Mouse (Mus musculus) limb, embryonic 10.5 days (tissue): Measurements from ENCODE around the gene Cdkn2a. TPM values are rescaled to one million over a fixed set of nuclear protein-coding genes. Genes with fewer than 3 reads are reported as not detected.

ENCODE experiments used
- DNase-seq: peaks from one replicate; pipeline ENCODE4 v3.0.0-alpha.2; 2017; ENCODE audit warnings: low spot score
- H3K27ac ChIP-seq: fragments of 300-500 bp; sonication (generic); 2 replicates; pipeline ENCODE4 v1.5.1; 2016; ENCODE audit warnings: mild to moderate bottlenecking
- H3K27me3 ChIP-seq: fragments of 300-500 bp; sonication (generic); 2 replicates; pipeline ENCODE4 v1.6.1; 2016; ENCODE audit warnings: low read depth, mild to moderate bottlenecking; ENCODE audit not compliant: poor library complexity, severe bottlenecking
- H3K36me3 ChIP-seq: fragments of 300-500 bp; sonication (generic); 2 replicates; pipeline ENCODE4 v1.6.1; 2016; ENCODE audit warnings: mild to moderate bottlenecking, moderate library complexity
- H3K4me1 ChIP-seq: fragments of 300-500 bp; sonication (generic); 2 replicates; pipeline ENCODE4 v1.6.1; 2016
- H3K4me3 ChIP-seq: fragments of 300-500 bp; sonication (generic); 2 replicates; pipeline ENCODE4 v1.5.1; 2016; ENCODE audit warnings: mild to moderate bottlenecking, moderate library complexity
- H3K9me3 ChIP-seq: fragments of 300-500 bp; sonication (generic); replicated peaks from 2 replicates; pipeline ENCODE4 v1.6.1; 2016; ENCODE audit warnings: mild to moderate bottlenecking
- WGBS: fragments of 180-500 bp; shearing (Covaris S2); methylation state at CpG from one replicate; pipeline ENCODE4 v1.1.7; 2016; 5-methylcytosine and 5-hydroxymethylcytosine counted together
- polyA plus RNA-seq: library from polyadenylated mRNA; unstranded; fragments of >200 nt; fragmentation: Nextera tagmentation; extraction: Ambion mirVana; gene quantifications from 2 replicates; pipeline ENCODE4 v1.2.1, GENCODE M21; 2016

The Cdkn2a gene
- polyA plus RNA-seq, 1 experiment from 2014 or later: not detected

DNA sequence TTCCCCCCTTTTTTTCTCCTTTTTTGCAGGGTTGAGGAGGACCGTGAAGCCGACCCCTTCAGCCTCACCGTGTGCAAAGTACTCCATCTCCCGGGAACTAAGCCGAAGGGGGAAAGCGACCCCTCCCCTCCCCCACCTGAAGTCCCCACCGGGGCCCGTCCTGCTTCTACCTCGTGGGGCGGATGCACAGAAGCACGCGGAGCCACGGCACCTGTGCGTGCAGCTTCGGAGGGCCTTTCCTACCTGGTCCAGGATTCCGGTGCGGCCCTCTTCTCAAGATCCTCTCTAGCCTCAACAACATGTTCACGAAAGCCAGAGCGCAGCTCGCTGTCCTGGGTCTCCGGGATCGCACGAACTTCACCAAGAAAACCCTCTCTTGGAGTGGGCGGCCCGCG lies 365 bp downstream of the Cdkn2a start:
- no peaks in the 10 kb centered on the region for H3K36me3 ChIP-seq
- no peak overlapping the region for H3K27ac ChIP-seq
- peak overlapping the region; percentile 66 for H3K4me3 ChIP-seq
- no peaks in the 10 kb centered on the region for H3K9me3 ChIP-seq
- peaks cover 18% of the 10 kb centered on the region for H3K4me1 ChIP-seq
- H3K27me3 ChIP-seq: peaks cover 98% of the 10 kb centered on the region
- 1% methylated on average over 24 of the region's 26 CpGs for WGBS
- no peak for DNase-seq

DNA sequence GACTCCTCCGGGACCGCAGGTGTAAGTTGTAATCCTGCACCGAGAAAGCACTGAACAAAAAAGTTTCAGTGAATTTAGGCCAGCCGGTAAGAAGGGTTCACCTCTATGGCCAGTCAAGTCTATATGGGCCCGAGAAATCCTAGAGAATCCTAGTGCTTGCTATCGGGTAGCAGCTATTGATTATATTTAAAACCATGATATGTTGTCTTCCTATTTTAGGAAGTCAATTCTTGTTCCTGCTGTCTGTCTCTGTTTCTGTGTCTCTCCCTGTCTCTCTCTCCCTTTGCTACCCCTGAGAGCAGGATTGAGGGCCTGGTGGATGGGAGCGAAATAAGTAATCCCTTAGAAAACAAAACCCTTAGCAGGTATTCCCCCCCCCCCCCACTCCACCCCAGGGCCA lies 937 bp downstream of the Cdkn2a start:
- no peak for DNase-seq
- whole genome bisulfite sequencing: 3% methylated on average over 7 of the region's 7 CpGs

DNA sequence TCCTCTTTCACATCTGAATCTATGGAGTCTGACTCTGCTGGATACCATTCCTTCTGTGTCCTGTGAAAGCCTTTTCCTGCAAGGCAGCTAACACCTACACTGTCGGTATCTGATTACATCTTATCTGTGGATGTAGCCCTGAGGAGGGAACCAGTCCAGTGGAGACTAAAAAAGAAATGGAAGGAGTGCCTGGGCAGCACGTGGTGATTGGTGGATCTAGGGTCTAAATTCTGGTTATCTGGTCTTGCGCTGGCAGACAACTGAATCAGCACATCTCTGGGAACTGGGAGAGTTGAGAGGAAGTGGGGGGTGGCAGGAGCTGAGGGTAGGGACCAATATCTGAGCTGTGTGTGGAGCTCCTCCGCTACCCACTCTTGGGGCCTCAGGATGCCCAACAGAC lies 5.4 kb downstream of the Cdkn2a start:
- H3K4me1 ChIP-seq: peaks cover under 1% of the 10 kb centered on the region
- no peak for DNase-seq
- H3K27ac ChIP-seq: no peak overlapping the region
- no peaks in the 10 kb centered on the region for H3K9me3 ChIP-seq
- WGBS: 1% methylated on average over 4 of the region's 4 CpGs
- H3K36me3 ChIP-seq: no peaks in the 10 kb centered on the region
- H3K4me3 ChIP-seq: no peak overlapping the region
- peaks cover 98% of the 10 kb centered on the region for H3K27me3 ChIP-seq

More for the DNA sequence above, 937 bp downstream of the Cdkn2a start:
- H3K4me1 ChIP-seq: peaks cover 18% of the 10 kb centered on the region
- H3K27ac ChIP-seq: no peak overlapping the region
- no peak overlapping the region for H3K4me3 ChIP-seq
- no peaks in the 10 kb centered on the region for H3K36me3 ChIP-seq
- H3K27me3 ChIP-seq: peaks cover 100% of the 10 kb centered on the region
- H3K9me3 ChIP-seq: no peaks in the 10 kb centered on the region

DNA sequence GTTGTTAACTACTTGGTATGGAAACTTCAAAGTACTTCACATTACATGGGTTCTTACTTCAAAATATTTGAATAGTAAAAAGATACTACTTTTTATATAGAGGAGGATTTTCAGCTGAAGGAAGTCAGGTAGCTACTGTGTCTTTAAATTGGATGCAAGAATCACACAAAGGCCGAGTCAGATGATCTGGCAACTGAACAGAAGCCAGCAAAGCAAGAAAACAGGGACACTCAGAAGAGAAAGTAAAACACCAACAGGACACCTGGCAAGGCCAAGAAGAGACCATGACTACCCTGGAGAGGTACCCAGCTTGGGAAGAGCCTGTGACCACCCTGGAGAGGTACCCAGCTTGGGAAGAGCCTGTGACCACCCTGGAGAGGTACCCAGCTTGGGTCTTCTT lies 7.9 kb downstream of the Cdkn2a start:
- peaks cover 98% of the 10 kb centered on the region for H3K27me3 ChIP-seq
- H3K4me3 ChIP-seq: no peak overlapping the region
- H3K36me3 ChIP-seq: no peaks in the 10 kb centered on the region
- no peaks in the 10 kb centered on the region for H3K9me3 ChIP-seq
- H3K27ac ChIP-seq: no peak overlapping the region
- WGBS: 5% methylated on average over 1 of the region's 1 CpGs
- peaks cover 9% of the 10 kb centered on the region for H3K4me1 ChIP-seq
- DNase-seq: no peak

DNA sequence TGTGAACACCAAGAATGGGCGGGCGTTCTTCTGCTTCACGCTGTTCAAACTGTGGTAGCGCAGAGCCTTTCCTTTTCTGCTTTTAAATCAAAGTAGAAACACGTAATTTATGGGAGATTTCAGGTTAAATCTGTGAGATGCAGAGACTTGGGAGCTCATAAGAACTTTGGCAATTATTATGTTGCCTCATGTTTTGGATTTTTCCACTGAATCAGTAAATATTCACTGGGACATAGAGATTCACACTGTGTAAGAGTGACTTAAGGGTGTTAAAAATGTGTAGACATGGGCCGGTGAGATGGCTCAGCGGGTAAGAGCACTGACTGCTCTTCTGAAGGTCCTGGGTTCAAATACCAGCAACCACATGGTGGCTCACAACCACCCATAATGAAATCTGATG lies 8.8 kb downstream of the Cdkn2a start:
- Histone ChIP-seq H3K9me3 (no peaks in the 10 kb centered on the region), H3K4me3 (no peak overlapping the region), H3K27me3 (peaks cover 98% of the 10 kb centered on the region), H3K27ac (no peak overlapping the region), H3K36me3 (no peaks in the 10 kb centered on the region), H3K4me1 (peaks cover 9% of the 10 kb centered on the region)
- 31% methylated on average over 7 of the region's 7 CpGs for WGBS
- DNase-seq: no peak

DNA sequence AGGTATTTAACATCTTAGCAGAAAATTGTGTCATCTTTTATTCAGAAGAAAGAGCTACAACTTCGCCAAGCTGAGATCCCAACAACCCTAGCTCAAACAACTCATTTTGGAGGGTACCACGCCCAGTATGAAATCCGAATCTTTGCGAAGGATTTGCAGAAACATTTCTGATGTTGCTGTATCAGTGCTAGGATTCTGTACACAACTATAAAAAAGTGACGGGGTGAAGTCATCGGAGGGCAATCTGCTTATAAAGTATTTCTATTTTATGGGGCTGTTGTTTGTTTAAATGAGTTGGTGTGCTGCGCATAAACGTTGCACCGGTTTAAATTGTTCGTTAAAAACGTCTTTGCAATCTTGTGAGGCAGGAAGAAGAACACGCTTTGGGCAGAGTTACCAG lies 11.8 kb downstream of the Cdkn2a start:
- no peaks in the 10 kb centered on the region for H3K36me3 ChIP-seq

DNA sequence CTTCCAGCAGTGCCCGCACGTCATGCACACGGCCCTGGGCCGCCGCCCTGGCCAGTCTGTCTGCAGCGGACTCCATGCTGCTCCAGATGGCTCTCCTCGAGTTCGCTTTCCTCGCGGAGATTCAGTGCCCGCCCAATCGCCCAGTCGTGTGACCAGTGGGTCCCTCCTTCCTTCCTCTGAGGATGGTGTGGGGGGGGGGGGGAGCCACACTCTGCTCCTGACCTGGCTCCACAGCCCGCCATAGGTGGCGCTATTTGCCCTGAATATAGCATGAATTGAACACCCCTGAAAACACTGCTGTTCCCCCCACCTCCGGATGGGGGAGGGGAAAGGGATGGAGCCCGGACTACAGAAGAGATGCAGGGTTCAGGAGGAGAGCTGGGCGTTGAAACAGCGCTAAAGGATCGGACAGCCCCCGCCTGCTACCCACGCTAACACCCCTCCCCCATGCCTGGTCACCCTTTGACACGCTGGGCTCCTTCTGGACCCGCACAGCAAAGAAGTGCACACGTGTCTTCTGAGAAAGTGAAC lies 12.4 kb downstream of the Cdkn2a start:
- WGBS: under 1% methylated on average over 25 of the region's 25 CpGs
- peaks cover 98% of the 10 kb centered on the region for H3K27me3 ChIP-seq
- H3K4me1 ChIP-seq: peaks cover 9% of the 10 kb centered on the region
- H3K27ac ChIP-seq: no peak overlapping the region
- H3K9me3 ChIP-seq: no peaks in the 10 kb centered on the region
- no peaks in the 10 kb centered on the region for H3K36me3 ChIP-seq
- peak overlapping the region; percentile 30 for H3K4me3 ChIP-seq
- peak; percentile 73 for DNase-seq

More for the DNA sequence above, 11.8 kb downstream of the Cdkn2a start:
- Histone ChIP-seq H3K27ac (no peak overlapping the region), H3K27me3 (peaks cover 98% of the 10 kb centered on the region), H3K9me3 (no peaks in the 10 kb centered on the region), H3K4me3 (no peak overlapping the region), H3K4me1 (peaks cover 9% of the 10 kb centered on the region)
- WGBS: 2% methylated on average over 12 of the region's 12 CpGs
- DNase-seq: peak; percentile 30

DNA sequence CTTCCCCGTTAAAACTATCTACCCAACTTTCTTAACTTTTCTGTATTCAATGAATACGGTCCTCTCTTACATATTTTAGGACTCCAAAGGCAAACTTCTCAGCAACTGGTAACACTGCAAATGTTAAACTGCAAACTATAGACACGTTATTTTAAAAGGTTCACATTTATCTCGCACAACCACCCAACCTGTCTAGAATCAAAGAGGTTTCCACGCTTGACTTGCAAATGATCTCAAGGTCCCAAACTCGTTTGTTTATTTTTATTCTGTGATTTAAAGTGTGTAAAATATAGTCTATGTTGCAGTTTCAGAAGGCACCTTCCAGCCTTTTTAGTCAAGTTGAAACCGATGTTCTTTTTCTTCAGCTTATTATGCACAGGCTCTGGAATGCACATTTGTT lies 13.2 kb downstream of the Cdkn2a start:
- Histone ChIP-seq H3K4me1 (peaks cover 9% of the 10 kb centered on the region), H3K27me3 (peaks cover 98% of the 10 kb centered on the region), H3K27ac (no peak overlapping the region), H3K4me3 (no peak overlapping the region), H3K9me3 (no peaks in the 10 kb centered on the region), H3K36me3 (no peaks in the 10 kb centered on the region)
- WGBS: 1% methylated on average over 7 of the region's 7 CpGs
- no peak for DNase-seq

DNA sequence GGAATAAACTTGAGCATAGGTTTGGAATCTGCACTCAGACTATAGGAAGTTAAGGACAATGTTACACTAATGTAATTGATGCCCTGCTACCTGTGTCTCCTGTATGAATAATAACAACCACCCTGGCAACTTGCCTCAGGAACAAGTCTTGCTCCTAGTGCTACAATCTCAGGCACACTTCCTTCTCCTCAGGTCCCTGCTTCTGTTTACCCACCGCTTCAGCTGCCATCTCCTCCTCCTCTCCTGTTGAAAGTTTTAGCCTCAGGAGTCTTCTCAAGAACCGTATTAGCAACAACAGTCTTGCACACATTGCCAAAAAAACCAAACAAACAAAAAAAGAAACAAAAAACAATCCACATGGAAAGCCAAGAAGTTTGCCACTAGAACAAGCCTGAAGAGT lies 14.8 kb downstream of the Cdkn2a start:
- no peaks in the 10 kb centered on the region for H3K36me3 ChIP-seq
- peaks cover 100% of the 10 kb centered on the region for H3K27me3 ChIP-seq
- no peak for DNase-seq
- no peak overlapping the region for H3K27ac ChIP-seq
- H3K4me1 ChIP-seq: peaks cover 9% of the 10 kb centered on the region
- no peak overlapping the region for H3K4me3 ChIP-seq
- H3K9me3 ChIP-seq: no peaks in the 10 kb centered on the region
- 0% methylated on average over 2 of the region's 2 CpGs for WGBS

DNA sequence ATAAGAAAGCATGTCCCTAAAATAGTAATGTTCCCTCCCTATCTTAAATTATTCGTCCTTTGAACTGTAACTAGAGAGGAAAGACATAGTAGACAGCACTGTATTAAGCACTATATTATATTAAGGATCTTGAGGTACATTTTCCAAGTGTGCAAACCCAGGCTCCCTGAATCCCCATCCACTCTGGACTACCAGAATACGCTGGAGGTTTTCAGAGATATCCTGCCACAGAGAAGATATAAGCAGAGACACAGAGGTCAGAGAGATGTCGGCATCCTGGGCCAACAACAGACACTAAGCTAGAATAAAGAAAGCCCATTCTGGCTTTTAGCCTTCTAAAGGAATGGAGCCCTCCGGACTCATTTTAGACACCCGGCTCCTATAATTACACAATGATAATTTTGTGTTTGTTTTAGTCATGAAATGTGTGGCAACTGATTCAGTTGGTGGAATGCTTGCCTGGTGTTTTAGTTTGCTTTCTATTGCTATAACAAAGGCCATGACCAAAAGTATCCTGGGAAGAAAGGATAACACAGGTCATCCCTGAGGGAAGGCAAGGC lies 17.0 kb downstream of the Cdkn2a start:
- H3K4me3 ChIP-seq: no peak overlapping the region
- H3K36me3 ChIP-seq: no peaks in the 10 kb centered on the region
- no peaks in the 10 kb centered on the region for H3K9me3 ChIP-seq
- H3K27ac ChIP-seq: no peak overlapping the region
- DNase-seq: no peak
- peaks cover 100% of the 10 kb centered on the region for H3K27me3 ChIP-seq
- peaks cover 8% of the 10 kb centered on the region for H3K4me1 ChIP-seq
- 6% methylated on average over 5 of the region's 5 CpGs for WGBS

DNA sequence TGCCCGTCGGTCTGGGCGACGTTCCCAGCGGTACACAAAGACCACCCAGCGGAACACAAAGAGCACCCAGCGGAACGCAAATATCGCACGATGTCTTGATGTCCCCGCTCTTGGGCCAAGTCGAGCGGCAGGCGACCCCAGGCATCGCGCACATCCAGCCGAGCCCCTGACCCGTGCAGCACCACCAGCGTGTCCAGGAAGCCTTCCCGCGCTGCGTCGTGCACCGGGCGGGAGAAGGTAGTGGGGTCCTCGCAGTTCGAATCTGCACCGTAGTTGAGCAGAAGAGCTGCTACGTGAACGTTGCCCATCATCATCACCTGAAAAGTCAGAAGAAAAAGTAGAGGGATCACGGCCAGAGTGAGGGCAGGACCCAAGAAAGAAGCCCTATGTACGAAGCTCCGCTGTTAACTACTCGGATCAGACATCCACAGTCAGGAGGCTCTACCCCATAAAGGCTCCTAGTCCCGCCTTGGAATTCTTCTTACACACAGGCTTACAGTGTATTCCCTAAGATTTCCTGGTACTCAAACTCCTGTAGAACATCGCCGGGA lies 17.7 kb downstream of the Cdkn2a start:
- Histone ChIP-seq H3K36me3 (no peaks in the 10 kb centered on the region), H3K4me3 (no peak overlapping the region), H3K4me1 (peaks cover under 1% of the 10 kb centered on the region; the same call in 1 of the 2 replicates), H3K27ac (no peak overlapping the region), H3K27me3 (peaks cover 100% of the 10 kb centered on the region), H3K9me3 (no peaks in the 10 kb centered on the region)
- DNase-seq: no peak
- under 1% methylated on average over 37 of the region's 37 CpGs for WGBS

DNA sequence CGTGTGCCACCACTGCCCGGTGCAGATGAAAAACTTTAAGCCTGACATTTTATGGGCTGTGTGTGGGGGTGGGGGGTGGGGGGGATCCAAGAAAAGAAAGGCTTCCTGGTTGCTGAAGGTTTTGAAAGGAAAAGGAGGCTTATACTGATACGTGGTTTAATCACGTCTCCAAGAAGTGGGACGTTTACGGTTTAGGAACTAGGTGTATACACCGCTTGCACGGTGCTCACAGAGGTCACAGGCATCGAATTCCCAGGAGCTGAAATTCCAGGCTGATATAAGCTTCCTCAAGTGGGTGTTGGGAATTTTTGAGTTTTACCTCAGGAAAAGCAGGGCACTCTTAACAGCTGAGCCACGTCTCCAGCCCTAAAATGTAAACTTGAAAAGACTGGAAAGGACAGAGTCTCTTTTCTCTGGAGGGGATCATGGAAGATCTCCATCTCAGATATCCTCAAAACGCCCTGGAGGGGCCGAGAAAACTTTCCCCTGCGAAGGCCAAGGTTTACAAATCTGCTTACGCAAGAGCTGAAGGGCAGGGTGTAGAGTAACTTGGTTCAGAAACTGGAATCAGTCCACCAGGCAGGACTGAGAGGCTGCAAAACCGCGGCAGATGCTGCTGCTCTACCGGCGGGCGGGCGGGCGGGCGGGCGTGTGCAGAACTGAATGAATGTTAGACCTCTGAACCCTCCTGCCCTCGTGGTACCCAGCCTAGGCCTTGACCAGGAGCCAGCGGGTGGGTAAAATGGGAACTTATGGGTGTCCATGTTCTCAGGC lies 18.5 kb downstream of the Cdkn2a start:
- Histone ChIP-seq H3K4me3 (no peak overlapping the region), H3K27me3 (peaks cover 98% of the 10 kb centered on the region), H3K4me1 (no peaks in the 10 kb centered on the region), H3K27ac (no peak overlapping the region), H3K9me3 (no peaks in the 10 kb centered on the region), H3K36me3 (no peaks in the 10 kb centered on the region)
- DNase-seq: no peak
- WGBS: under 1% methylated on average over 25 of the region's 25 CpGs

DNA sequence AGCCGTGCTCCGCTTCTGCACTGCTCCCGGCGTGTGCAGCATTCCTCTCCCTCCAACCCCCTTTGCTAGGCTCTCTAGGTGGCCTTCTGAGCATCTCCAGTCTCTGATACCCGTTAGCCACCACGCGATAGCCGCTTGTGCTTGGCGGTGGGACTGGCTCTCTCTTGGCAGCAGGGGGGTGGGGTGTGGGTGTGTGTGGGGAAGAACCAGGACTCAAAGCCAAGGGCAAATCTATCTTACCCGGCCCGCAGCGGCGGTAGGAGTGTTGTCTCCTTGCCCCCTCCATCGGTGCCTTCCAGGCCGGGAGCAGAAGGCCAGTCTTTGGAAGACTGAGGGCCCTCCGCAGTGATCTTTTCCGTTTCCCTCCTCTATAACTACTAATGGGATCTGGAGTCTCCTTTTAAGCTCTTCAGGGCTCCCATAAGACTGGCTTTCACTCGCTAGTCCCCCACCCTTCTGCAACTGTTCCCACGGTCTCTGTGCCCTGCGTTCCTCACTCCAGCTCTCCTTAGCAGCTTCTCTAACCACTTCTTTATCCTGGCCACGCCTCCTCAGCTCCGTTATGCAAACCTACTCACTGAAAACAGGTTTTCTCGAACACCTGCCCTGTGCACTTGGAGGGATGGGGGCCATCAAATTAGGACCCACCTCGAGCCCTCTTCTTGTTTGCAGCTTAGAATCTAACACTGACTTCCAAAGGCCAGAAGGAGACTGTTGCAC lies 19.5 kb downstream of the Cdkn2a start:
- no peaks in the 10 kb centered on the region for H3K36me3 ChIP-seq
- H3K27me3 ChIP-seq: peaks cover 98% of the 10 kb centered on the region
- no peak overlapping the region for H3K4me3 ChIP-seq
- no peaks in the 10 kb centered on the region for H3K4me1 ChIP-seq
- DNase-seq: peak; percentile 62
- H3K27ac ChIP-seq: no peak overlapping the region
- WGBS: 2% methylated on average over 24 of the region's 24 CpGs
- no peaks in the 10 kb centered on the region for H3K9me3 ChIP-seq
